24 mouse cellular contexts compared by ENCODE assay signal in genomic region chr2:50012303-50012702, GRCm38 (mm10). TPM values are rescaled to one million over a fixed set of nuclear protein-coding genes. Genes with fewer than 3 reads are reported as not detected.
DNase-seq lines count a peak whose midpoint lies in the region; ATAC-seq and TF ChIP-seq lines count a peak whose summit lies in the region.
"Had no signal": no experiment of that assay in that cellular context is flagged by ENCODE, and none has a peak within 500 bp of the region (broad histone marks: within the 10 kb centered on the region; RNA-seq: fewer than 3 reads in every experiment).

No protein-coding gene starts in this region.

- H3K4me2 ChIP-seq in intestine, postnatal 0 days (replicated peaks; ENCODE audit: low read depth), result no peak overlapping the region
- H3K4me2 ChIP-seq in intestine, embryonic 15.5 days (replicated peaks), result no peak overlapping the region
- no peak overlapping the region for H3K4me2 ChIP-seq in stomach, postnatal 0 days (replicated peaks; ENCODE audit: low read depth)
- H3K4me2 ChIP-seq: embryonic facial prominence, embryonic 13.5 days; embryonic facial prominence, embryonic 15.5 days; forebrain, embryonic 12.5 days had no signal

- H3K9me3 ChIP-seq in intestine, postnatal 0 days (ENCODE audit: control insufficient read depth), result no peaks in the 10 kb centered on the region
- H3K9me3 ChIP-seq in intestine, embryonic 15.5 days, result no peaks in the 10 kb centered on the region
- H3K9me3 ChIP-seq in stomach, postnatal 0 days (ENCODE audit: control insufficient read depth, low read length), result no peaks in the 10 kb centered on the region
- H3K9me3 ChIP-seq: embryonic facial prominence, embryonic 13.5 days; embryonic facial prominence, embryonic 15.5 days; forebrain, embryonic 10.5 days; forebrain, embryonic 12.5 days had no signal

- H3K27ac ChIP-seq in intestine, postnatal 0 days (ENCODE audit: low read depth, low read length), result no peak overlapping the region
- no peak overlapping the region for H3K27ac ChIP-seq in intestine, embryonic 15.5 days
- no peak overlapping the region for H3K27ac ChIP-seq in stomach, postnatal 0 days (replicated peaks)
- H3K27ac ChIP-seq: embryonic facial prominence, embryonic 13.5 days; embryonic facial prominence, embryonic 15.5 days; forebrain, embryonic 10.5 days; forebrain, embryonic 12.5 days had no signal

- intact Hi-C loops in heart, postnatal 25 days (cut with DNase I), result no loop called here

- H3K4me3 ChIP-seq in intestine, postnatal 0 days (ENCODE audit: low read depth, low read length), result no peak overlapping the region
- no peak overlapping the region for H3K4me3 ChIP-seq in intestine, embryonic 15.5 days (replicated peaks)
- no peak overlapping the region for H3K4me3 ChIP-seq in stomach, postnatal 0 days (ENCODE audit: low read depth, low read length)
- H3K4me3 ChIP-seq: embryonic facial prominence, embryonic 13.5 days; embryonic facial prominence, embryonic 15.5 days; erythroblast, embryonic 14.5 days; forebrain, embryonic 10.5 days; forebrain, embryonic 12.5 days had no signal

- TF ChIP-seq CTCF in intestine, postnatal 0 days (IDR thresholded peaks at IDR 0.05; ENCODE audit: low read depth), result no peak
- TF ChIP-seq CTCF in stomach, postnatal 0 days (IDR thresholded peaks at IDR 0.05; ENCODE audit: low read depth), result no peak

- no peak for TF ChIP-seq EP300 in stomach, postnatal 0 days (optimal IDR thresholded peaks at IDR 0.05)

- DNase-seq in adrenal gland, adult (ENCODE audit: inconsistent age in 2 of 2, low spot score in 1 of 2), result peak; percentile 37 to 68
- no peak for DNase-seq in adrenal gland, postnatal 4 days (ENCODE audit: low spot score in 2 of 2)
- DNase-seq in adrenal gland, adult 8-10 months, result peak; percentile 9
- DNase-seq in adrenal gland, postnatal 10 days, result no peak
- peak; percentile 22 for DNase-seq in stomach, postnatal 0 days (ENCODE audit: low spot score)
- no peak for DNase-seq in heart, postnatal 25 days (ENCODE audit: low spot score)
- DNase-seq: cerebellum, adult 11 months; cerebellum, adult 18-20 months; cerebellum, adult 8-10 months; cerebellum, adult 9-11 months; cerebellum, postnatal 14 days; cerebellum, postnatal 36 days; embryo, embryonic 11 days had no signal

- no peaks in the 10 kb centered on the region for H3K27me3 ChIP-seq in intestine, postnatal 0 days (replicated peaks; ENCODE audit: control insufficient read depth, insufficient read depth, low read length)
- H3K27me3 ChIP-seq in intestine, embryonic 15.5 days (replicated peaks), result no peaks in the 10 kb centered on the region
- no peaks in the 10 kb centered on the region for H3K27me3 ChIP-seq in stomach, postnatal 0 days (ENCODE audit: control insufficient read depth, insufficient read depth, low read length)
- H3K27me3 ChIP-seq: embryonic facial prominence, embryonic 13.5 days; embryonic facial prominence, embryonic 15.5 days; forebrain, embryonic 12.5 days had no signal

- no peaks in the 10 kb centered on the region for H3K4me1 ChIP-seq in intestine, postnatal 0 days (replicated peaks; ENCODE audit: control insufficient read depth, insufficient read depth, low read length)
- no peaks in the 10 kb centered on the region for H3K4me1 ChIP-seq in intestine, embryonic 15.5 days (replicated peaks)
- no peaks in the 10 kb centered on the region for H3K4me1 ChIP-seq in stomach, postnatal 0 days (replicated peaks; ENCODE audit: control insufficient read depth, insufficient read depth)
- H3K4me1 ChIP-seq: embryonic facial prominence, embryonic 15.5 days had no signal

- no peaks in the 10 kb centered on the region for H3K36me3 ChIP-seq in intestine, postnatal 0 days (ENCODE audit: control insufficient read depth, insufficient read depth)
- H3K36me3 ChIP-seq in intestine, embryonic 15.5 days, result no peaks in the 10 kb centered on the region
- no peaks in the 10 kb centered on the region for H3K36me3 ChIP-seq in stomach, postnatal 0 days (ENCODE audit: control insufficient read depth, insufficient read depth, low read length)
- H3K36me3 ChIP-seq: embryonic facial prominence, embryonic 13.5 days; embryonic facial prominence, embryonic 15.5 days; forebrain, embryonic 10.5 days; forebrain, embryonic 12.5 days had no signal

- WGBS in intestine, postnatal 0 days, result 43% methylated on average over 3 of the region's 3 CpGs
- WGBS in intestine, embryonic 15.5 days, result 65% methylated on average over 3 of the region's 3 CpGs
- 53% methylated on average over 3 of the region's 3 CpGs for WGBS in stomach, postnatal 0 days

- no peak overlapping the region for H3K9ac ChIP-seq in intestine, postnatal 0 days (ENCODE audit: low read depth, low read length)
- no peak overlapping the region for H3K9ac ChIP-seq in intestine, embryonic 15.5 days
- H3K9ac ChIP-seq in stomach, postnatal 0 days (ENCODE audit: low read length), result no peak overlapping the region
- H3K9ac ChIP-seq: embryonic facial prominence, embryonic 13.5 days; embryonic facial prominence, embryonic 15.5 days; forebrain, embryonic 12.5 days had no signal

- 0 out of 2 replicates have a peak, but pooled peaks have one; percentile 22 for ATAC-seq in intestine, postnatal 0 days
- ATAC-seq in intestine, embryonic 15.5 days, result no peak
- peak; percentile 90 for ATAC-seq in stomach, postnatal 0 days (ENCODE audit: low FRiP score, low TSS enrichment)
- ATAC-seq: forebrain, embryonic 14.5 days; forebrain, embryonic 16.5 days had no signal

RNA-seq across cellular contexts. Expression of gene Lypd6, which starts 53.9 kb away (rescaled TPM):
- total RNA-seq in adrenal gland, postnatal 4 days (2021), result 10 to 100 TPM; 16.0 to 19.8 TPM
- 10 to 100 TPM in 3 of 4 experiments, 1 to 10 TPM in 1; 8.9 to 19.9 (median 14.3) TPM for total RNA-seq in adrenal gland, adult 8-10 months (2022)
- total RNA-seq in adrenal gland, postnatal 10 days (2021), result 1 to 10 TPM; 8.2 TPM
- polyA plus RNA-seq in intestine, postnatal 0 days (2015; fragmentation: Nextera tagmentation; extraction: Ambion mirVana), result 1.9 and 2.7 TPM in 2 replicates
- 11.9 and 17.2 TPM in 2 replicates for polyA plus RNA-seq in intestine, embryonic 15.5 days (2015; fragmentation: Nextera tagmentation; extraction: Ambion mirVana)
- polyA plus RNA-seq in stomach, postnatal 0 days (2015; fragmentation: Nextera tagmentation; extraction: Ambion mirVana), result 15.9 and 18.8 TPM in 2 replicates
- under 1 TPM; 0.08 to 0.34 TPM for total RNA-seq in heart, postnatal 25 days (2021)
- total RNA-seq: common myeloid progenitor, adult 5-6 weeks; MEL had no signal
- polyA plus RNA-seq: erythroblast, embryonic 14.5 days had no signal

Comparison
In these comparisons a context has a peak if more than half of its experiments do, and no peak if none do; other contexts are left out.
1. DNase-seq: peak in adrenal gland, adult (2 of 2), adrenal gland, adult 8-10 months (single experiment) and stomach, postnatal 0 days (single experiment); none in adrenal gland, postnatal 4 days (0 of 2), adrenal gland, postnatal 10 days (single experiment) and heart, postnatal 25 days (single experiment).
2. RNA of gene Lypd6, which starts 53.9 kb away (total RNA-seq): 16.0 to 19.8 TPM in adrenal gland, postnatal 4 days, 8.9 to 19.9 TPM in adrenal gland, adult 8-10 months and 8.2 TPM in adrenal gland, postnatal 10 days; 0.08 to 0.34 TPM in heart, postnatal 25 days; every median in the first group is over 4 times any median in the second.